7 mouse cellular contexts compared by ENCODE assay signal in the genomic region with DNA sequence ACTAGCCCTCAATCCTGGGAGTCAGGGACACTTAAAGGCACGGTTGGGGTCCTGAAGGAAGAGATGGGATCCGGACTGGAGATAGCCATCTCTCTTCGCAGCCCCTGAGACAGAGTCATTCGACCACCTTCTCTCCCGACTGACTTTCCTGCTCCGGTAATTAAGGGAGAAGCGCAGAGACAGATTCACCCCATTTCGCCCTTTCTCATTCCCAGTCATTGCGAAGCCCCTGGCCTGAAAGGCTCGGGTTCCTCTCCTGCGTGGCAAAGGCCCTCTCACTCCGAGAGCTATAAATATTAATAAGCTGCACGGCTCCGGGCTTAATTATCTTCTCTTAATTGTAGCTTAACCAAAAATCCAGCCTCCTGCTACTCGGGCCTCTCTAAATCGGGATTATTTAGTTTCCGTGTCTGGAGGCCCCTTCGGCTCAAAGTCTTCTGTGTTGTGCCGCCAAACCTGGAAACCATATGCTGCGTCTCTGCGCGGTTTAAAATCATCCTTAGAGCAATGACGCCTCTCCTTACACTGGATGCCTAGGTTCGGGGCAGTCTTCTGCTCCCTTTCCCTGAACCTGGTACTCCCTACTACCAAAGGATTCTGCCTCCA.
DNase-seq lines count a peak whose midpoint lies in the region; ATAC-seq lines count a peak whose summit lies in the region.

No protein-coding gene starts in this region.

- H3K9ac ChIP-seq in forebrain, embryonic 13.5 days: peak overlapping the region; percentile 73
- H3K9ac ChIP-seq in limb, embryonic 12.5 days (replicated peaks): no peak overlapping the region
- no peak overlapping the region for H3K9ac ChIP-seq in stomach, embryonic 14.5 days (replicated peaks; ENCODE audit: low read depth, low read length)

- H3K36me3 ChIP-seq in megakaryocyte, embryonic 14.5 days (replicated peaks; ENCODE audit: low read length): no peaks in the 10 kb centered on the region
- H3K36me3 ChIP-seq in forebrain, embryonic 13.5 days (ENCODE audit: poor library complexity, severe bottlenecking): no peaks in the 10 kb centered on the region
- no peaks in the 10 kb centered on the region for H3K36me3 ChIP-seq in limb, embryonic 12.5 days
- no peaks in the 10 kb centered on the region for H3K36me3 ChIP-seq in stomach, embryonic 14.5 days (ENCODE audit: control insufficient read depth, insufficient read depth, low read length)

- H3K9me3 ChIP-seq in megakaryocyte, embryonic 14.5 days: 0 out of 2 replicates have a peak, but pooled peaks cover 8% of the 10 kb centered on the region
- H3K9me3 ChIP-seq in forebrain, embryonic 13.5 days (replicated peaks): no peaks in the 10 kb centered on the region
- no peaks in the 10 kb centered on the region for H3K9me3 ChIP-seq in limb, embryonic 12.5 days
- no peaks in the 10 kb centered on the region for H3K9me3 ChIP-seq in stomach, embryonic 14.5 days (ENCODE audit: control insufficient read depth, low read depth, low read length)

- peaks cover 26% of the 10 kb centered on the region for H3K4me1 ChIP-seq in megakaryocyte, embryonic 14.5 days
- H3K4me1 ChIP-seq in forebrain, embryonic 13.5 days: peaks cover 32% of the 10 kb centered on the region
- H3K4me1 ChIP-seq in limb, embryonic 12.5 days (replicated peaks): peaks cover 23% of the 10 kb centered on the region
- peaks cover 17% of the 10 kb centered on the region for H3K4me1 ChIP-seq in stomach, embryonic 14.5 days (ENCODE audit: control insufficient read depth, insufficient read depth, low read length)

- peaks cover 82% of the 10 kb centered on the region for H3K27me3 ChIP-seq in megakaryocyte, embryonic 14.5 days (replicated peaks)
- peaks cover 49% of the 10 kb centered on the region for H3K27me3 ChIP-seq in forebrain, embryonic 13.5 days
- H3K27me3 ChIP-seq in limb, embryonic 12.5 days: peaks cover 80% of the 10 kb centered on the region
- H3K27me3 ChIP-seq in stomach, embryonic 14.5 days (ENCODE audit: control insufficient read depth, insufficient read depth, low read length): peaks cover 28% of the 10 kb centered on the region

- peak overlapping the region; percentile 83 for H3K4me2 ChIP-seq in forebrain, embryonic 13.5 days
- peak overlapping the region; percentile 74 for H3K4me2 ChIP-seq in limb, embryonic 12.5 days
- peak overlapping the region; percentile 82 for H3K4me2 ChIP-seq in stomach, embryonic 14.5 days (replicated peaks; ENCODE audit: low read depth, low read length)

- no peak for DNase-seq in cerebellum, adult 11-12 months
- DNase-seq in cerebellum, postnatal 4 days (ENCODE audit: low spot score in 2 of 2): no peak

- peak overlapping the region; percentile 89 for H3K4me3 ChIP-seq in megakaryocyte, embryonic 14.5 days (replicated peaks)
- H3K4me3 ChIP-seq in forebrain, embryonic 13.5 days: peak overlapping the region; percentile 46
- peak overlapping the region; percentile 44 for H3K4me3 ChIP-seq in limb, embryonic 12.5 days (replicated peaks)
- H3K4me3 ChIP-seq in stomach, embryonic 14.5 days (ENCODE audit: low read depth, low read length): peak overlapping the region; percentile 40

- WGBS in forebrain, embryonic 13.5 days: under 1% methylated on average over 24 of the region's 24 CpGs
- 1% methylated on average over 24 of the region's 24 CpGs for WGBS in limb, embryonic 12.5 days
- WGBS in stomach, embryonic 14.5 days: 5% methylated on average over 24 of the region's 24 CpGs

- no peak for ATAC-seq in megakaryocyte, adult 5-6 weeks (ENCODE audit: poor library complexity, severe bottlenecking)
- peak; percentile 31; the same call in 1 of the 2 replicates for ATAC-seq in forebrain, embryonic 13.5 days
- ATAC-seq in limb, embryonic 12.5 days (ENCODE audit: insufficient number of reproducible peaks, insufficient read depth, low FRiP score, low TSS enrichment, low read depth): 0 out of 2 replicates have a peak, but pooled peaks have one; percentile 12
- ATAC-seq in stomach, embryonic 14.5 days (ENCODE audit: insufficient number of reproducible peaks, insufficient read depth, low FRiP score, low read depth): no peak

- H3K27ac ChIP-seq in forebrain, embryonic 13.5 days: peak overlapping the region; percentile 70
- no peak overlapping the region for H3K27ac ChIP-seq in limb, embryonic 12.5 days
- H3K27ac ChIP-seq in stomach, embryonic 14.5 days (ENCODE audit: low read length): no peak overlapping the region

Comparison
In these comparisons a context has a peak if more than half of its experiments do, and no peak if none do; other contexts are left out.
1. ATAC-seq: peak in forebrain, embryonic 13.5 days (single experiment) and limb, embryonic 12.5 days (single experiment); none in megakaryocyte, adult 5-6 weeks (single experiment) and stomach, embryonic 14.5 days (single experiment).
2. Peak in every context shown above with its lines, with median percentiles within 50 percentile points of each other: H3K4me3 ChIP-seq and H3K4me2 ChIP-seq.